Mouse (Mus musculus) hindbrain, embryonic 11.5 days (tissue): Measurements from ENCODE around the gene Rhox6. TPM values are rescaled to one million over a fixed set of nuclear protein-coding genes. Genes with fewer than 3 reads are reported as not detected.

Experiments
- polyA plus RNA-seq: library from polyadenylated mRNA; unstranded; fragments of >200 nt; fragmentation: Nextera tagmentation; extraction: Ambion mirVana; gene quantifications from 2 replicates; pipeline ENCODE4 v1.2.1, GENCODE M21; 2014

Gene Rhox6
- polyA plus RNA-seq, 1 experiment from 2014 or later, result not detected

Other genes starting within 250 kb of the Rhox6 start
- gene Rhox3f, start 245.9 kb upstream of the Rhox6 start, polyA plus RNA-seq, result not detected in 2 replicates
- 0.46 TPM in 1 of 2 replicates, not detected in the other for gene Rhox4f, start 219.2 kb upstream of the Rhox6 start, polyA plus RNA-seq
- gene Rhox3g, start 198.3 kb upstream of the Rhox6 start, polyA plus RNA-seq, result not detected in 2 replicates
- gene Rhox2g, start 183.4 kb upstream of the Rhox6 start, polyA plus RNA-seq, result not detected in 2 replicates
- gene Rhox4g, start 175.6 kb upstream of the Rhox6 start, polyA plus RNA-seq, result not detected in 2 replicates
- not detected in 2 replicates for gene Rhox3h, start 158.1 kb upstream of the Rhox6 start, polyA plus RNA-seq
- not detected in 2 replicates for gene Rhox2h, start 153.6 kb upstream of the Rhox6 start, polyA plus RNA-seq
- 0.82 and 1.4 TPM in 2 replicates for gene Rhox5, start 22.1 kb upstream of the Rhox6 start, polyA plus RNA-seq
- not detected in 2 replicates for gene Rhox7a, start 4.8 kb downstream of the Rhox6 start, polyA plus RNA-seq
- gene Rhox8, start 52.0 kb downstream of the Rhox6 start, polyA plus RNA-seq, result not detected in 2 replicates
- not detected in 2 replicates for gene Rhox7b, start 70.3 kb downstream of the Rhox6 start, polyA plus RNA-seq
- not detected in 2 replicates for gene Rhox9, start 74.9 kb downstream of the Rhox6 start, polyA plus RNA-seq
- not detected in 2 replicates for gene Btg1-ps1, start 191.9 kb downstream of the Rhox6 start, polyA plus RNA-seq
- gene Btg1-ps2, start 216.2 kb downstream of the Rhox6 start, polyA plus RNA-seq, result not detected in 2 replicates
- gene Rhox10, start 239.6 kb downstream of the Rhox6 start, polyA plus RNA-seq, result not detected in 2 replicates